Mouse (Mus musculus) natural killer cell, adult 2 months (primary cell): ENCODE results near the gene Pax8.

Source experiments
- DNase-seq, 2 experiments: peaks; one replicate each; pipeline ENCODE4 v3.0.0; 2022; ENCODE audit warnings: low spot score in 2 of 2

Pax8 gene

DNA sequence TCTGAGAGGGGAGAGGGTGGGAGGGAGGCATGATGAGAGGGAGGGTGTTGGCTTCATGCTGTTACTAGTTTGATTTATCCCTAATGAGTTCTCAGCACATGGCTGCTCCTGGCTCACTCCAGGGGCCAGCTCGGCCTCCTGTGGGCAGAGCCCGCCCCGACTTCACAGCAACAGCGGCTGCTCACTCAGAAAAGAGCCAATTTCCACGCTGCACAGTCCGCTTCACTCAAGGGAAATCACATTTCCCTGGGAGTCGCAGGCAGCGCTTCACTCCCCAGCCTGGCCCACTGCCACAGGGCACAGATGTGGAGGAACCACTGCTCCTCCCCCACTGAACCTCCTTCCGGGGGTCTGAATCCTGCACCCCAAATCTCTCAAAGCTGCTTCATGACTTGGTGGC is 58.7 kb downstream of the Pax8 start:
- DNase-seq, result no peak

DNA sequence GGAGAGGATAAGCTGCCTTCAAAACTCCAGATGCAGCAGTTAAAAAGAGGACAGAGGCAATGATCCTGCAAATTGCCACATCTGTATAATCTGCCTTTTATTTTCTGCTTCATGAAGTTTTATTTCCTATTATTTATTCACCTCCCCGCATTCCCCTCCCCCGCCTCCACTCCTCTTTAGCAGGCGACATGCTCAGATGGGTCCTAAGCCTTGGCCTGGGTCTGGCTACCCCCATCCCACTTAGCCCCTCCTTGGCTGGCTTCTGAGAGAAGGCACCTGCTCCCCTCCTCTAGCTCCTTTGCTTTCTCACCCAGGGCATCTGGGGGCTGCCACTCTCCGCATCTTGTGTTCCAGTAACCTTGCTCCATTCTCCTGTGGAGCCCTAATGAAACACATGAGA is 61.7 kb downstream of the Pax8 start:
- no peak for DNase-seq

- DNase-seq, result no peak
Observed at GRCm38 (mm10) chr2:24413172-24413571, 62.2 kb downstream of the Pax8 start.

GRCm38 (mm10) chr2:24409166-24409565 is 66.2 kb downstream of the Pax8 start:
- DNase-seq, result peak; percentile 46 to 62

- DNase-seq, result no peak
Observed at GRCm38 (mm10) chr2:24407701-24408485, 67.5 kb downstream of the Pax8 start.

GRCm38 (mm10) chr2:24405345-24406012 is 69.9 kb downstream of the Pax8 start:
- DNase-seq, result peak; percentile 23 to 40

DNA sequence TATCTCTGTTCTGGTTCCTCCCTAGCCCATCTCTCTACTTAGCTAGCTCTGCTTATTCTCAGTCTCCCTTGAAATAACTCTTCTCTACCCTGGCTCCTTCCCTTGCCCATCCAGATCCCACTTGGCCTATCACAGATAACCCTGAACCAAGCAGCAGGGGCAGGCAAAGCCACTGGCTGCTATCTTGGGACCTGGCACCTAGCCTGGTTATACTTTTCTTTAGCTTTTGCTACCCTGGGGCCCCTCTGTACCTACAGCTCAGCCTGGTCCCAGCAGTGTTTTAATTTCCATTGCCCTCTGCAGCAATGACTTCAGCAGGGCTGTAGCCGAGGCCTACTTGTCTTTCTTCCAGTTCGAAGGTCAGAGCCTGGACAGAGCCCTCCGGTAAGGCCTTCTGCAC is 74.7 kb downstream of the Pax8 start:
- no peak for DNase-seq

DNA sequence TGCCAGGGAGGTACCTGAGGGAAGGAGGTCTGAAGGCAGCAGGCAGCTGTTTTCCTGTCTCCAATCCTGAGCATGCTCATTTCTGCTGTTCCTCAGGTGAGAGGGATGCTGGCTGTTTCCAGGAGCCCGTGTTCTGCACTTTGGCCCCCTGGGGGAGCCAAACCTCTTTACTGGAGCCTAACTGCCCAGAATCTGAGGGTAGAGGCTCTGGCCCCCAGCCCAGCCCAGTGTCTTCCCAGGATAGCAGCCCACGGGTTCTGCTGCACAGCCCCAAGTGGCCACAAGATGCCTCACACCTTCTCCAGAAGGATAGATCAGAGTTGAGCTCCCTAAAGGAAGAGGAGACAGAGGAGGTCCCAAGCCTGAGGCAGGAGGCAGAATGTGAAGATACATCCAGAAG is 78.3 kb downstream of the Pax8 start:
- DNase-seq, result no peak

- no peak for DNase-seq
Observed at GRCm38 (mm10) chr2:24393251-24393650, 82.1 kb downstream of the Pax8 start.

GRCm38 (mm10) chr2:24387361-24388283 is 87.8 kb downstream of the Pax8 start:
- DNase-seq, result no peak

DNA sequence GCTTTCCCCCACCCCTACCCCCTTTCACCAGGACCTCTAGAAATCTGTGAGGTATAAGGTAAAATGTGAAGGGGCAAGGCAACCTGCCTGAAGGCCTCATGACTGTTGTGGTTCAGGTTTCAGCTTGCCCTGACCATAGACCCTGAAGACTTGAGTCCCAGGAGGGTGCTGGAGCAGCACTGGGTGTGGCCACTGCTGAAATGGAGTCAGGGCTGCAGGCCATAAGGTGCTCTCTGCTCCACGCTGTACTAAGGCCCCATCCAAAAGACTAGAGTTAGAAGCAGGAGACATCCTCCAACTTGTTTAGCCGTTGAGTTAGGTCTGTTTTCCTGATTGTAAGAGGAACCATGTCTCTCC is 88.5 kb downstream of the Pax8 start:
- peak; percentile 20 to 24 for DNase-seq

GRCm38 (mm10) chr2:24386158-24386963 is 89.0 kb downstream of the Pax8 start:
- DNase-seq, result peak; percentile 84 to 85

- peak; percentile 82 to 85 for DNase-seq
Observed at GRCm38 (mm10) chr2:24385111-24385961, 90.1 kb downstream of the Pax8 start.

DNA sequence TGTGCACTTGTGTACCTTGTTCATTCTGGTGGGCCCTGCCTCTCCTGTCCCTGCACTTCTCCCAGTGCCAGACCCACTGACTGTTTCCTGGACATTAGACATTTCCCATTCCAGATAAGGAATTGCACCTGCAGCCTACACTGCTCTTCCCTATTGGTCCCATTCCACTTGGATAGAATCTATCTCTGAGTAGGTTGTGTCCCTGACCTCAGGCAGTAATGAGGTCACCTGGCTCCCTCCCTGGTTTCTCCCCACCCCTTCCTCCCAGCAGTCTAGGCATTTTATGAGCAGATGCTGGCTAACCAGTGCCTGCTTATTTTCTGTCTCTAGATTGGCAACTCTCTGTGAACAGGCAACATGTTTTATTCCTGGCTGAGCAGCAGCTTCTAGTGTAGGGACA is 91.0 kb downstream of the Pax8 start:
- DNase-seq, result no peak

DNA sequence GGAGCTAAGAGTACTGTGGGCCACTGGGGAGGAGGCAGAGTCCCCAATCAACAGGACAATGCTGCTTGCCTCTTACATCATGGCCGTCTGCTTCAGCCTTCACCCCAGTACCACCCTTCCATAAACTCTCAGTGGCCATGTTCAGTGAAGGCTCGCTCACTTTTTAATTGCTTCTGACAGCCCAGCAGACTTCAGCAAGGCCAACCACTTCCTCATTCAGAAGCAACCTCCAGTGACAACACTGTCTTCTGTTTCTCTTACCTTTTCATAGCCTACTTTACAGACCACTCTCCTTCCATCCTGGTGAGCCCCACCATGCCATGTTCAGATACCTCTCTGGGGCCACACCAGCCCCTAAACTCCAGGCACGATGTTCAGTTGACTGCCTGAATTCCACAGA is 91.8 kb downstream of the Pax8 start:
- DNase-seq, result no peak

DNA sequence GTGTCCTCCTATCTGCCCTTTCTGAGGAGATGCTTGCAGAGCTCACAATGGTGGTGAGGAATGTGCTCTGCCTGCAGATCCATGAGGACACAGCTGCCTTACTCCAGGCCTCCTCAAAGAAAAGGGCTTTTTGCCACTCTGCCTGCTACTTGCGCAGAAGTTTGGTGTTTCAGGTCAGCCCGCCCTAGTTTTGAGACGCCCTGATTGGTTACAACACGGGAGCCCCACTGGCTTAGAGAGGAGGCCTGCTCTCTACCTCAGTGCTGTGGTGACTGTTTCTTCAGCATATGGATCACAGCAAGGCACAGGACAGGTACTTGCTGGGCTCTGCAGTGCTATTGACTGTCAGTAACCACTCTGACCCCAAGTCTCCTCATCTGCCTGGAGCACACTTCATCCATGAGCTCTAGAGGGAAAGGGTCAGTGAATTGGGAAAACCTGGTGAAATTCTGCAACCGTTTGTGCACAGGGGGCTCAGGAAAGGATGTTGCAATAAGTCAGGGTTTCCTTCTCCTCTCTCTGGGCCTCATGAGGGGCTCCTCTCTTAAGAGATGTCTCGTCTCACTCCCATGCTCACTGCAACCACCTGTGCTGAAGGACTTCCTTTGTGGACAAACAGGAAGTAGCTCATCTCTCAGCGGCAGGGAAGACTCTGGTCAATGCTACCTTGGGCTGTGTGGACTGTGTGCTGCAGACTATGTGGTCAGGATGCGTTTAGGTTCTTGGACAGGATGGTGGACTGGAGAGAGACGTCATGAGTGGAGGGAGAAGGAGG is 92.8 kb downstream of the Pax8 start:
- DNase-seq, result no peak

- DNase-seq, result no peak
Observed at GRCm38 (mm10) chr2:24378747-24379450, 96.5 kb downstream of the Pax8 start.
